25 mouse cellular contexts compared by ENCODE assay signal in genomic region chr6:49224923-49225727, GRCm38 (mm10). TPM values are rescaled to one million over a fixed set of nuclear protein-coding genes. Genes with fewer than 3 reads are reported as not detected.
DNase-seq lines count a peak whose midpoint lies in the region; ATAC-seq lines count a peak whose summit lies in the region.
"Had no signal": no experiment of that assay in that cellular context is flagged by ENCODE, and none has a peak within 500 bp of the region (broad histone marks: within the 10 kb centered on the region; RNA-seq: fewer than 3 reads in every experiment).

No protein-coding gene starts in this region.

- no peak for DNase-seq in limb, embryonic 10.5 days (ENCODE audit: low spot score)
- DNase-seq in thymus, postnatal 0 days (ENCODE audit: low spot score) = peak; percentile 39
- no peak for DNase-seq in thymus, postnatal 36 days
- DNase-seq in adrenal gland, adult 2 months = no peak
- DNase-seq: adrenal gland, postnatal 10 days; cerebellum, adult 18-20 months; cerebellum, postnatal 14 days; gastrocnemius, adult 2 months; kidney, adult 18-20 months; kidney, postnatal 10 days; thymus, postnatal 14 days had no signal

- H3K9me3 ChIP-seq in limb, embryonic 12.5 days = no peaks in the 10 kb centered on the region
- H3K9me3 ChIP-seq in limb, embryonic 10.5 days (replicated peaks) = no peaks in the 10 kb centered on the region
- no peaks in the 10 kb centered on the region for H3K9me3 ChIP-seq in limb, embryonic 13.5 days
- H3K9me3 ChIP-seq in midbrain, embryonic 16.5 days (replicated peaks; ENCODE audit: control insufficient read depth, low read length, poor library complexity, severe bottlenecking) = no peaks in the 10 kb centered on the region
- H3K9me3 ChIP-seq: embryonic facial prominence, embryonic 13.5 days; forebrain, embryonic 13.5 days; hindbrain, embryonic 10.5 days; limb, embryonic 15.5 days; midbrain, embryonic 10.5 days; neural tube, embryonic 15.5 days had no signal

- no peak overlapping the region for H3K27ac ChIP-seq in limb, embryonic 12.5 days
- H3K27ac ChIP-seq in limb, embryonic 10.5 days = no peak overlapping the region
- peak overlapping the region; percentile 10; the same call in 1 of the 2 replicates for H3K27ac ChIP-seq in limb, embryonic 13.5 days
- H3K27ac ChIP-seq in midbrain, embryonic 16.5 days (ENCODE audit: low read length) = no peak overlapping the region
- H3K27ac ChIP-seq: embryonic facial prominence, embryonic 13.5 days; forebrain, embryonic 13.5 days; gastrocnemius, adult 2 months; hindbrain, embryonic 10.5 days; layer of hippocampus, adult 2 months; limb, embryonic 15.5 days; macrophage; midbrain, embryonic 10.5 days; neural tube, embryonic 15.5 days had no signal

- H3K27me3 ChIP-seq in limb, embryonic 12.5 days = no peaks in the 10 kb centered on the region
- H3K27me3 ChIP-seq in limb, embryonic 10.5 days (ENCODE audit: low read depth, poor library complexity, severe bottlenecking) = no peaks in the 10 kb centered on the region
- H3K27me3 ChIP-seq in limb, embryonic 13.5 days = no peaks in the 10 kb centered on the region
- peaks cover under 1% of the 10 kb centered on the region for H3K27me3 ChIP-seq in midbrain, embryonic 16.5 days (ENCODE audit: control insufficient read depth, insufficient read depth, low read depth, low read length)
- H3K27me3 ChIP-seq: embryonic facial prominence, embryonic 13.5 days; forebrain, embryonic 13.5 days; limb, embryonic 15.5 days; neural tube, embryonic 15.5 days had no signal

- no peak overlapping the region for H3K4me2 ChIP-seq in limb, embryonic 12.5 days
- H3K4me2 ChIP-seq in limb, embryonic 13.5 days (replicated peaks) = peak overlapping the region; percentile 14; the same call in 1 of the 2 replicates
- H3K4me2 ChIP-seq in midbrain, embryonic 16.5 days (ENCODE audit: low read length) = no peak overlapping the region
- H3K4me2 ChIP-seq: embryonic facial prominence, embryonic 13.5 days; forebrain, embryonic 13.5 days; limb, embryonic 15.5 days; neural tube, embryonic 15.5 days had no signal

- peaks cover 21% of the 10 kb centered on the region for H3K4me1 ChIP-seq in limb, embryonic 12.5 days (replicated peaks)
- H3K4me1 ChIP-seq in limb, embryonic 10.5 days = peaks cover 27% of the 10 kb centered on the region
- H3K4me1 ChIP-seq in limb, embryonic 13.5 days = peaks cover 16% of the 10 kb centered on the region
- no peaks in the 10 kb centered on the region for H3K4me1 ChIP-seq in midbrain, embryonic 16.5 days (ENCODE audit: control insufficient read depth, insufficient read depth, low read length)

- no peak overlapping the region for H3K9ac ChIP-seq in limb, embryonic 12.5 days (replicated peaks)
- no peak overlapping the region for H3K9ac ChIP-seq in limb, embryonic 13.5 days
- H3K9ac ChIP-seq in midbrain, embryonic 16.5 days (ENCODE audit: low read depth, low read length) = no peak overlapping the region
- H3K9ac ChIP-seq: embryonic facial prominence, embryonic 13.5 days; forebrain, embryonic 13.5 days; limb, embryonic 15.5 days; neural tube, embryonic 15.5 days had no signal

- 0 out of 2 replicates have a peak, but pooled peaks have one; percentile 43 for ATAC-seq in limb, embryonic 12.5 days (ENCODE audit: insufficient number of reproducible peaks, insufficient read depth, low FRiP score, low TSS enrichment, low read depth)
- peak; percentile 36; the same call in 1 of the 2 replicates for ATAC-seq in limb, embryonic 13.5 days (ENCODE audit: low FRiP score, low read depth)
- no peak for ATAC-seq in midbrain, embryonic 16.5 days
- ATAC-seq: activated CD4-positive, CD25-positive, alpha-beta regulatory T cell, adult 4 months; forebrain, embryonic 13.5 days; hindbrain, embryonic 16.5 days; lung, postnatal 0 days had no signal

- H3K4me3 ChIP-seq in limb, embryonic 12.5 days (replicated peaks) = no peak overlapping the region
- no peak overlapping the region for H3K4me3 ChIP-seq in limb, embryonic 10.5 days
- H3K4me3 ChIP-seq in limb, embryonic 13.5 days = no peak overlapping the region
- H3K4me3 ChIP-seq in midbrain, embryonic 16.5 days (ENCODE audit: low read depth, low read length) = no peak overlapping the region
- H3K4me3 ChIP-seq: embryonic facial prominence, embryonic 13.5 days; forebrain, embryonic 13.5 days; gastrocnemius, adult 2 months; hindbrain, embryonic 10.5 days; layer of hippocampus, adult 2 months; limb, embryonic 15.5 days; midbrain, embryonic 10.5 days; neural tube, embryonic 15.5 days had no signal

- WGBS in limb, embryonic 12.5 days = 39% methylated on average over 11 of the region's 11 CpGs
- WGBS in limb, embryonic 10.5 days = 53% methylated on average over 11 of the region's 11 CpGs
- WGBS in limb, embryonic 13.5 days = 30% methylated on average over 11 of the region's 11 CpGs
- whole genome bisulfite sequencing in midbrain, embryonic 16.5 days = 72% methylated on average over 11 of the region's 11 CpGs

- no peaks in the 10 kb centered on the region for H3K36me3 ChIP-seq in limb, embryonic 12.5 days
- no peaks in the 10 kb centered on the region for H3K36me3 ChIP-seq in limb, embryonic 10.5 days
- no peaks in the 10 kb centered on the region for H3K36me3 ChIP-seq in limb, embryonic 13.5 days
- H3K36me3 ChIP-seq in midbrain, embryonic 16.5 days (ENCODE audit: control insufficient read depth, insufficient read depth, low read length) = no peaks in the 10 kb centered on the region
- H3K36me3 ChIP-seq: embryonic facial prominence, embryonic 13.5 days; hindbrain, embryonic 10.5 days; limb, embryonic 15.5 days; midbrain, embryonic 10.5 days; neural tube, embryonic 15.5 days had no signal

RNA-seq across cellular contexts. Expression of gene Igf2bp3, which starts 10.4 kb away (rescaled TPM):
- 114 and 122 TPM in 2 replicates for polyA plus RNA-seq in limb, embryonic 12.5 days (2016; fragmentation: Nextera tagmentation; extraction: Ambion mirVana)
- polyA plus RNA-seq in limb, embryonic 10.5 days (2016; fragmentation: Nextera tagmentation; extraction: Ambion mirVana) = 148 and 149 TPM in 2 replicates
- polyA plus RNA-seq in thymus, postnatal 0 days (2015; fragmentation: Nextera tagmentation; extraction: Ambion mirVana) = 59.2 and 71.3 TPM in 2 replicates
- polyA plus RNA-seq in limb, embryonic 13.5 days (2015; fragmentation: Nextera tagmentation; extraction: Ambion mirVana) = 79.9 and 81.4 TPM in 2 replicates
- polyA plus RNA-seq in midbrain, embryonic 16.5 days (2015; fragmentation: Nextera tagmentation; extraction: Ambion mirVana) = 17.1 and 24.0 TPM in 2 replicates
- total RNA-seq in adrenal gland, adult 2 months (2021) = under 1 TPM; 0.17 to 0.20 TPM
- 0.02 TPM in 1 of 2 replicates, not detected in the other for polyA plus RNA-seq in adrenal gland, adult 2 months (2012; rRNA removed)
- total RNA-seq: layer of hippocampus, adult 2 months had no signal

RNA-seq across cellular contexts. Expression of gene Tra2a, which starts 38.7 kb away (rescaled TPM):
- 151 and 169 TPM in 2 replicates for polyA plus RNA-seq in limb, embryonic 12.5 days (2016; fragmentation: Nextera tagmentation; extraction: Ambion mirVana)
- 126 and 128 TPM in 2 replicates for polyA plus RNA-seq in limb, embryonic 10.5 days (2016; fragmentation: Nextera tagmentation; extraction: Ambion mirVana)
- 90.5 and 99.0 TPM in 2 replicates for polyA plus RNA-seq in thymus, postnatal 0 days (2015; fragmentation: Nextera tagmentation; extraction: Ambion mirVana)
- polyA plus RNA-seq in limb, embryonic 13.5 days (2015; fragmentation: Nextera tagmentation; extraction: Ambion mirVana) = 131 and 132 TPM in 2 replicates
- polyA plus RNA-seq in midbrain, embryonic 16.5 days (2015; fragmentation: Nextera tagmentation; extraction: Ambion mirVana) = 105 and 141 TPM in 2 replicates
- 10 to 100 TPM; 38.5 to 88.4 TPM for total RNA-seq in adrenal gland, adult 2 months (2021)
- polyA plus RNA-seq in adrenal gland, adult 2 months (2012; rRNA removed) = 15.6 and 17.5 TPM in 2 replicates

Comparison
In these comparisons a context has a peak if more than half of its experiments do, and no peak if none do; other contexts are left out.
1. RNA of gene Igf2bp3, which starts 10.4 kb away (polyA plus RNA-seq): 148 to 149 TPM in limb, embryonic 10.5 days, 114 to 122 TPM in limb, embryonic 12.5 days, 79.9 to 81.4 TPM in limb, embryonic 13.5 days, 59.2 to 71.3 TPM in thymus, postnatal 0 days and 17.1 to 24.0 TPM in midbrain, embryonic 16.5 days; 0.02 TPM in adrenal gland, adult 2 months; every median in the first group is over 10 times any median in the second.